Mouse (Mus musculus) liver, embryonic 14.5 days (tissue): ENCODE results near the gene Crhr1. TPM values are rescaled to one million over a fixed set of nuclear protein-coding genes. Genes with fewer than 3 reads are reported as not detected.

Source experiments
- ATAC-seq: fragments of 200-750 bp; cut with Nextera tagmentation; 2 replicates; pipeline ENCODE4 v1.8.0; 2017; ENCODE audit warnings: moderate number of reproducible peaks, mild to moderate bottlenecking, moderate library complexity; ENCODE audit not compliant: insufficient read depth
- DNase-seq, 3 experiments: peaks; one replicate each; pipeline ENCODE4 v3.0.0-alpha.2; 2012 to 2013; ENCODE audit warnings: low read depth in 3 of 3, low spot score in 3 of 3
- H3K27ac ChIP-seq: fragments of 300-500 bp; sonication (generic); 2 replicates; pipeline ENCODE4 v1.5.1; 2014; ENCODE audit warnings: moderate library complexity, mild to moderate bottlenecking, control low read depth, inconsistent platforms
- H3K27me3 ChIP-seq: fragments of 300-500 bp; sonication (generic); 2 replicates; pipeline ENCODE4 v1.6.1; 2014; ENCODE audit warnings: mild to moderate bottlenecking, low read length, moderate library complexity; ENCODE audit not compliant: control insufficient read depth, insufficient read depth
- H3K36me3 ChIP-seq: fragments of 300-500 bp; sonication (generic); replicated peaks from 2 replicates; pipeline ENCODE4 v1.6.1; 2014; ENCODE audit warnings: low read depth; ENCODE audit not compliant: control insufficient read depth, insufficient read depth
- H3K4me1 ChIP-seq, 2 experiments: fragments of 200-500 bp in 1 of 2; fragments of 300-500 bp in 1 of 2; sonication (generic) in 1 of 2; replicated peaks; 2 replicates each; pipeline ENCODE4 v1.6.1; 2012 to 2014; ENCODE audit warnings: antibody characterized with exemption in 1 of 2, inconsistent platforms in 1 of 2, low read length in 1 of 2; ENCODE audit not compliant: control insufficient read depth in 2 of 2, insufficient read depth in 2 of 2
- H3K4me2 ChIP-seq: fragments of 300-500 bp; sonication (generic); 2 replicates; pipeline ENCODE4 v1.6.1; 2014; ENCODE audit warnings: low read depth, mild to moderate bottlenecking, control low read depth, moderate library complexity
- H3K4me3 ChIP-seq, 2 experiments: fragments of 200-500 bp in 1 of 2; fragments of 300-500 bp in 1 of 2; sonication (generic) in 1 of 2; 2 replicates each; pipeline ENCODE4 v1.5.1; 2012 to 2014; ENCODE audit warnings: low read depth in 2 of 2, low read length in 2 of 2, mild to moderate bottlenecking in 2 of 2, control low read depth in 1 of 2, inconsistent platforms in 1 of 2, moderate library complexity in 1 of 2; ENCODE audit not compliant: insufficient read depth in 1 of 2
- H3K9ac ChIP-seq: fragments of 300-500 bp; sonication (generic); replicated peaks from 2 replicates; pipeline ENCODE4 v1.6.1; 2014; ENCODE audit warnings: mild to moderate bottlenecking, control low read depth, moderate library complexity
- H3K9me3 ChIP-seq: fragments of 300-500 bp; sonication (generic); 2 replicates; pipeline ENCODE4 v1.6.1; 2016; ENCODE audit warnings: low read length, mixed read lengths; ENCODE audit not compliant: control insufficient read depth
- CTCF ChIP-seq: IDR thresholded peaks from 2 replicates; pipeline ENCODE4 v1.5.1; 2016; ENCODE audit warnings: antibody characterized with exemption, low read depth, control low read depth
- EP300 ChIP-seq: IDR thresholded peaks from 2 replicates; pipeline ENCODE4 v1.6.1; 2016; ENCODE audit warnings: antibody characterized with exemption, low read depth
- WGBS: fragments of 180-500 bp; shearing (Covaris S2); extraction: QIAGEN DNeasy Blood & Tissue Kit; methylation state at CpG from one replicate; pipeline ENCODE4 v1.1.7; 2014; ENCODE audit not compliant: insufficient replicate concordance; 5-methylcytosine and 5-hydroxymethylcytosine counted together
- polyA plus RNA-seq, 2 experiments: library from polyadenylated mRNA; depleted of rRNA in 1 of 2; stranded (reverse) in 1 of 2; unstranded in 1 of 2; fragments of >200 nt; fragmentation: Nextera tagmentation in 1 of 2; extraction: Ambion mirVana in 1 of 2; gene quantifications; 2 replicates each; pipeline versions ENCODE4 v1.2.1 to v1.2.3; 2012 to 2014

Crhr1 gene
- polyA plus RNA-seq, 2 experiments: not detected

GRCm38 (mm10) chr11:104095151-104095550 is 37.5 kb upstream of the Crhr1 start:
- Histone ChIP-seq H3K36me3 (no peaks in the 10 kb centered on the region), H3K27me3 (no peaks in the 10 kb centered on the region), H3K27ac (no peak overlapping the region), H3K9me3 (no peaks in the 10 kb centered on the region), H3K4me1 (no peaks in the 10 kb centered on the region), H3K4me3 (no peak overlapping the region), H3K9ac (no peak overlapping the region), H3K4me2 (no peak overlapping the region)
- DNase-seq: no peak
- ATAC-seq: no peak
- TF ChIP-seq CTCF (no peak), EP300 (no peak)
- 54% methylated on average over 3 of the region's 3 CpGs for WGBS

GRCm38 (mm10) chr11:104096536-104096935 is 36.1 kb upstream of the Crhr1 start:
- TF ChIP-seq EP300 (no peak), CTCF (no peak)
- Histone ChIP-seq H3K4me3 (no peak overlapping the region), H3K9ac (no peak overlapping the region), H3K4me2 (no peak overlapping the region), H3K4me1 (no peaks in the 10 kb centered on the region), H3K27me3 (no peaks in the 10 kb centered on the region), H3K36me3 (no peaks in the 10 kb centered on the region), H3K27ac (no peak overlapping the region), H3K9me3 (no peaks in the 10 kb centered on the region)
- DNase-seq (no peak), ATAC-seq (no peak)
- WGBS: 71% methylated on average over 7 of the region's 7 CpGs

- Histone ChIP-seq H3K27ac (no peak overlapping the region), H3K4me2 (no peak overlapping the region), H3K27me3 (no peaks in the 10 kb centered on the region), H3K4me3 (no peak overlapping the region), H3K9me3 (no peaks in the 10 kb centered on the region), H3K36me3 (no peaks in the 10 kb centered on the region), H3K9ac (no peak overlapping the region), H3K4me1 (no peaks in the 10 kb centered on the region)
- WGBS: 8% methylated on average over 7 of the region's 7 CpGs
- no peak for DNase-seq
- no peak for ATAC-seq
- no peak for TF ChIP-seq EP300
- TF ChIP-seq CTCF: no peak
These were observed 33.1 kb upstream of the Crhr1 start for GRCm38 (mm10) chr11:104099542-104099941.

GRCm38 (mm10) chr11:104102641-104103040 is 30.0 kb upstream of the Crhr1 start:
- H3K27me3 ChIP-seq: no peaks in the 10 kb centered on the region
- H3K9me3 ChIP-seq: no peaks in the 10 kb centered on the region
- no peak overlapping the region for H3K27ac ChIP-seq
- ATAC-seq (no peak), DNase-seq (no peak)
- H3K9ac ChIP-seq: no peak overlapping the region
- no peak overlapping the region for H3K4me2 ChIP-seq
- WGBS: 41% methylated on average over 8 of the region's 8 CpGs
- no peak overlapping the region for H3K4me3 ChIP-seq
- no peaks in the 10 kb centered on the region for H3K4me1 ChIP-seq
- H3K36me3 ChIP-seq: no peaks in the 10 kb centered on the region
- TF ChIP-seq EP300: no peak
- no peak for TF ChIP-seq CTCF

GRCm38 (mm10) chr11:104106329-104106728 is 26.3 kb upstream of the Crhr1 start:
- no peaks in the 10 kb centered on the region for H3K27me3 ChIP-seq
- no peak overlapping the region for H3K9ac ChIP-seq
- H3K27ac ChIP-seq: no peak overlapping the region
- WGBS: 52% methylated on average over 5 of the region's 5 CpGs
- no peaks in the 10 kb centered on the region for H3K9me3 ChIP-seq
- no peaks in the 10 kb centered on the region for H3K36me3 ChIP-seq
- ATAC-seq (no peak), DNase-seq (no peak)
- H3K4me3 ChIP-seq: no peak overlapping the region
- TF ChIP-seq EP300 (no peak), CTCF (no peak)
- H3K4me2 ChIP-seq: no peak overlapping the region
- no peaks in the 10 kb centered on the region for H3K4me1 ChIP-seq

GRCm38 (mm10) chr11:104106969-104107368 is 25.7 kb upstream of the Crhr1 start:
- H3K9me3 ChIP-seq: no peaks in the 10 kb centered on the region
- WGBS: 57% methylated on average over 2 of the region's 2 CpGs
- H3K9ac ChIP-seq: no peak overlapping the region
- ATAC-seq: no peak
- H3K4me3 ChIP-seq: no peak overlapping the region
- no peak for TF ChIP-seq CTCF
- no peak for TF ChIP-seq EP300
- H3K27me3 ChIP-seq: no peaks in the 10 kb centered on the region
- H3K4me2 ChIP-seq: no peak overlapping the region
- H3K36me3 ChIP-seq: no peaks in the 10 kb centered on the region
- H3K27ac ChIP-seq: no peak overlapping the region
- DNase-seq: no peak
- no peaks in the 10 kb centered on the region for H3K4me1 ChIP-seq
